Mouse (Mus musculus) CH12.LX (cell line): ENCODE data around the gene Phf14.

Source experiments
- CHD2 ChIP-seq: IDR thresholded peaks from 2 replicates; pipeline ENCODE4 v1.6.1; 2011; ENCODE audit warnings: low read length, improper control_type of control experiment
- CTCF ChIP-seq, 2 experiments: IDR thresholded peaks in 1 of 2; conservative IDR thresholded peaks in 1 of 2; 2 replicates each; pipeline ENCODE4 v1.5.1; 2011 to 2012; ENCODE audit warnings: low read depth in 2 of 2, low read length in 2 of 2, improper control_type of control experiment in 1 of 2, inconsistent platforms in 1 of 2, mild to moderate bottlenecking in 1 of 2, moderate library complexity in 1 of 2
- EP300 ChIP-seq: IDR thresholded peaks from 2 replicates; pipeline ENCODE4 v1.6.1; 2011; ENCODE audit warnings: low read length, improper control_type of control experiment
- GABPA ChIP-seq: IDR thresholded peaks from 2 replicates; pipeline ENCODE4 v1.6.1; 2012; ENCODE audit warnings: low read depth, low read length, improper control_type of control experiment, inconsistent platforms; ENCODE audit not compliant: insufficient replicate concordance
- JUN ChIP-seq: IDR thresholded peaks from 2 replicates; pipeline ENCODE4 v1.6.1; 2011; ENCODE audit warnings: low read depth, mild to moderate bottlenecking, low read length, improper control_type of control experiment, moderate library complexity; ENCODE audit not compliant: insufficient read depth
- MAFK ChIP-seq: IDR thresholded peaks from 2 replicates; pipeline ENCODE4 v1.6.1; 2011; ENCODE audit warnings: low read length, improper control_type of control experiment; ENCODE audit not compliant: insufficient replicate concordance
- NRF1 ChIP-seq: IDR thresholded peaks from 2 replicates; pipeline ENCODE4 v1.6.1; 2014; ENCODE audit warnings: low read depth, mild to moderate bottlenecking, inconsistent platforms, low read length, improper control_type of control experiment, moderate library complexity
- RCOR1 ChIP-seq: conservative IDR thresholded peaks from 2 replicates; pipeline ENCODE4 v1.6.1; 2012; ENCODE audit warnings: low read depth, mild to moderate bottlenecking, inconsistent platforms, low read length, improper control_type of control experiment
- SMC3 ChIP-seq: IDR thresholded peaks from 2 replicates; pipeline ENCODE4 v1.6.1; 2011; ENCODE audit warnings: low read depth, low read length, improper control_type of control experiment
- TCF12 ChIP-seq: IDR thresholded peaks from 2 replicates; pipeline ENCODE4 v1.6.1; 2014; ENCODE audit warnings: low read depth, mild to moderate bottlenecking, inconsistent platforms, low read length, improper control_type of control experiment
- ZMIZ1 ChIP-seq: IDR thresholded peaks from 2 replicates; pipeline ENCODE4 v1.6.1; 2012; ENCODE audit warnings: low read depth, mild to moderate bottlenecking, inconsistent platforms, low read length, improper control_type of control experiment

- TF ChIP-seq CTCF (conservative IDR thresholded peaks at IDR 0.05 in 1 of 2, IDR thresholded peaks at IDR 0.05 in 1 of 2; ENCODE audit: low read depth in 2 of 2, low read length in 2 of 2) (no peak), GABPA (no peak), SMC3 (no peak), TCF12 (peak; percentile 70), NRF1 (peak; percentile 86), RCOR1 (no peak), ZMIZ1 (peak; percentile 62; the same call in 1 of the 2 replicates), MAFK (no peak), JUN (no peak), CHD2 (no peak), EP300 (no peak)
These were observed 18.0 kb downstream of the Phf14 start for GRCm38 (mm10) chr6:11925496-11926041.
